Mouse (Mus musculus) embryonic facial prominence, embryonic 10.5 days (tissue): ENCODE data around the gene Spag7. TPM values are rescaled to one million over a fixed set of nuclear protein-coding genes. Genes with fewer than 3 reads are reported as not detected.

Source experiments
- DNase-seq: peaks from one replicate; pipeline ENCODE4 v3.0.0-alpha.2; 2017; ENCODE audit warnings: low spot score
- H3K27ac ChIP-seq: fragments of 300-500 bp; sonication (generic); replicated peaks from 2 replicates; pipeline ENCODE4 v1.5.1; 2016; ENCODE audit warnings: mild to moderate bottlenecking
- H3K27me3 ChIP-seq: fragments of 300-500 bp; sonication (generic); replicated peaks from 2 replicates; pipeline ENCODE4 v1.6.1; 2016; ENCODE audit warnings: low read depth, mild to moderate bottlenecking; ENCODE audit not compliant: poor library complexity, severe bottlenecking
- H3K36me3 ChIP-seq: fragments of 300-500 bp; sonication (generic); replicated peaks from 2 replicates; pipeline ENCODE4 v1.6.1; 2016; ENCODE audit warnings: mild to moderate bottlenecking, moderate library complexity
- H3K4me1 ChIP-seq: fragments of 300-500 bp; sonication (generic); 2 replicates; pipeline ENCODE4 v1.6.1; 2016
- H3K4me3 ChIP-seq: fragments of 300-500 bp; sonication (generic); 2 replicates; pipeline ENCODE4 v1.5.1; 2016; ENCODE audit warnings: mild to moderate bottlenecking, moderate library complexity
- H3K9me3 ChIP-seq: fragments of 300-500 bp; sonication (generic); 2 replicates; pipeline ENCODE4 v1.6.1; 2016; ENCODE audit warnings: mild to moderate bottlenecking
- WGBS: fragments of 180-500 bp; shearing (Covaris S2); methylation state at CpG from one replicate; pipeline ENCODE4 v1.1.7; 2016; 5-methylcytosine and 5-hydroxymethylcytosine counted together
- polyA plus RNA-seq: library from polyadenylated mRNA; unstranded; fragments of >200 nt; fragmentation: Nextera tagmentation; extraction: Ambion mirVana; gene quantifications from 2 replicates; pipeline ENCODE4 v1.2.1, GENCODE M21; 2016

Gene Spag7
- polyA plus RNA-seq = 181 and 185 TPM in 2 replicates

DNA sequence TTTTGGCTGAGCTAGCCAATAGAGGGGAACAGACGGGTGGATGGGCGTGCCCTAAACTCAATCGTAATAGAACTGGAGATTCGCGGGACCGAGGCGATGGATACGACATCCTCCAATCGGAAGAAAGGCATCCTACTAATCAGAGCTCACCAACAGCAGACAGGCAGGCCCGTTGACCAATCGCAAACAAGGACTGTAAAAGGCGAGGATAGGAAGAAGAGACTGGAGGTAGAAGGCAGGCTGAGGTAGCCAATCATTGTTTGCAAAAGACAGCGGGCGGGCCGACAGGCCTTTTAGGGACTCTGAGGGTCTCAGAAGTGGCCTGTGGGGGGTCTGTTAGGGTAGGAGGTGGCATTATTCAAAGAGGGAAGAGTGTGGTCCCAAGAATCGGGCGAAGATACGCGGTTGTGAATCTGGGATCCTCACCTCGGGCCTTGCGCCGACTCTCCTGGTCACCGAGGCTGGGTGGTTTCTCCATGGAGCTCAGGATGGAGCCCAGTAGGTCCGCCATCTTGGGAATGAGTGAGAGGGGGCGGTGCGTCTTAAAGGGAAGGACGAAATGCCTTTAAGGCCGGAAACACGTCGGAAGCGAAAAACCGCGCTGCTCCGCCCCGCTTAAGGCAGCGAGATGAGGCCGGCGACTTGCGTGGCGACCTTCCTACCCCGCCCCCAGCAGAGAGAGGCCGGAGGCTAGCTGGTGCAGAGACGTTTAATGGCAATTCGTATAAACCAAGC lies at the start of gene Spag7:
Gene Spag7 (minus strand): TSS at position 646 of the 735 bp plus-strand sequence.
- Histone ChIP-seq H3K27me3 (no peaks in the 10 kb centered on the region), H3K27ac (peak within 1 kb of the TSS; percentile 95), H3K9me3 (no peaks in the 10 kb centered on the region), H3K4me3 (peak within 1 kb of the TSS; percentile 64), H3K36me3 (peaks cover 54% of the 10 kb centered on the region), H3K4me1 (peaks cover 30% of the 10 kb centered on the region)
- WGBS = under 1% methylated on average over 44 of the region's 44 CpGs
- peak; percentile 96 for DNase-seq

DNA sequence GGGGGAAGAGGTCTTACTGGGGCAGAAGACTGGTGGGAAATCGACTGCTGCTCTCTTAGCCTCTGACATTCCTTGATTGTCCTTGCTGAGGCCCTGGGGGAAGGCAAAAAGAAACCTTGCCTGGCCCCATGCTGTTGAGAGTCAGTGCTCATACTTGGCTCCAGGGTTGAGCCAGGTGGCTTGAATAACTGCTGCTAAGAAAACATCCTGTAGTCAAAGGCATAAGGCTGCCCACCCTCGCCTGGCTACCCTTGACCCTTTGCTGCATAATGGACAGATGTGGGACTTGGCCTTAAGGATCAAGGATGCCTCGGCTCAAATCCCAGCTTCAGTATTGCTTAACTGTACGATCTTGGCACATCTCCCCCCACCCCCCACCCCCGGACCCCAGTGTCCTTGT lies 49.3 kb upstream of the Spag7 start:
- H3K9me3 ChIP-seq = no peaks in the 10 kb centered on the region
- no peak overlapping the region for H3K4me3 ChIP-seq
- no peak overlapping the region for H3K27ac ChIP-seq
- DNase-seq = no peak
- 71% methylated on average over 5 of the region's 5 CpGs for WGBS
- no peaks in the 10 kb centered on the region for H3K27me3 ChIP-seq
- peaks cover 90% of the 10 kb centered on the region for H3K36me3 ChIP-seq
- no peaks in the 10 kb centered on the region for H3K4me1 ChIP-seq

DNA sequence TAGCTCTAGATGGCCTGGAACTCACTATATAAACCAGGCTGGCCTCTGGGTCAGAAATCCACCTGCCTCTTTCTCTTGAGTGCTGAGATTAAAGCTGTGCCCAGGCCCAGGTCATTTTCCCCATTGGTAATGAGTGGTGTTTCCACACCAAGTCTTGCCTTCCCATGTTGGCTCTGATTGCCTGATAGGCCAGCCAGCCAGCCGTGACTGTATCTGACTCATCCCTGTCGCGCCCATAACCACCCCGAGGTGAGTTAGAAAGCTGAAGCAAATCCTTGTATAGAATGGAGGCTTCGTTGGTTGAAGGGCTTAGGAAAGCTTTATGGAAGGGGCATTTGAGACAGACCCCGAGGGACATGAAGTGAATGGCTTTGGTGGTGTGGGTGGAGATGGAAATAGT lies 46.6 kb upstream of the Spag7 start:
- Histone ChIP-seq H3K27me3 (no peaks in the 10 kb centered on the region), H3K4me3 (no peak overlapping the region), H3K27ac (no peak overlapping the region), H3K9me3 (no peaks in the 10 kb centered on the region), H3K4me1 (no peaks in the 10 kb centered on the region), H3K36me3 (peaks cover 90% of the 10 kb centered on the region)
- no peak for DNase-seq
- 91% methylated on average over 6 of the region's 6 CpGs for WGBS

DNA sequence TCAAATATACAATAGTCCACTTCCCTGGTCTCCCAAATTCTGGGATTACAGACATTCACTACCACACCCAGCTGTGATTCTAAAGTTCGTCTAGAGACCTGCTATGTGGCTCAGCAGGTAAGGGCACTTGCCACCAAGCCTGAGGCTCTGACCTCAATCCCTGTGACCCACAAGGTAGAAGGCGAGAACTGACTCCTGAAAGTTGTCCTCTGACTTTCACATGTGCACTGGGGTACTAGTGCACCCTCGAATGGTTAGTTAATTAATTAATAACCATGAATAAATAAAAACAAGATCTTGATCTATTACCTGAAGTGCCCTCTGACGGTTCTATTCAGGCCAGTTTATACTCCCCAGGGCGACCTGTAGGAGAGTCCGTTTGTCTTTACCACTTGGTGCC lies 44.0 kb upstream of the Spag7 start:
- DNase-seq = no peak
- no peaks in the 10 kb centered on the region for H3K27me3 ChIP-seq
- H3K27ac ChIP-seq = no peak overlapping the region
- peaks cover 90% of the 10 kb centered on the region for H3K36me3 ChIP-seq
- H3K9me3 ChIP-seq = no peaks in the 10 kb centered on the region
- 83% methylated on average over 6 of the region's 6 CpGs for WGBS
- no peaks in the 10 kb centered on the region for H3K4me1 ChIP-seq
- no peak overlapping the region for H3K4me3 ChIP-seq

DNA sequence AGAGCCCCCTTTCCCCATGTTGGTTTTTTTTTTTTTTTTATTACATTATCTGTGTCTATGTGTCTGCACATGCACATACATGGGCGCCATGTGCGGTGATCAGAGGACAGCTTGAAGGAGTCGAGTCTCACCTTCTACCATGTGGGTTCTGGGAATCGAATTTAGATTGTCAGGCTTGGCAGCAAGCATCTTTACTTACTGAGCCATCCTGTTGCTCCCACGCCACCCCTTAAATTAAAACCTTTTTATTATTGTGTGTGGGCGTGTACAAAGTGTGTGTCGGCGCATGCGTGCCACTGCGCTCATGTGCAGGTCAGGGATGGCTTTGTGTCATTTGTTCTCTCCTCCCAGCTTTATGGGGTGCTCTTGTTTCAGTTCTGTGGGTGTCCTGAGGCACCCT lies 41.8 kb upstream of the Spag7 start:
- H3K36me3 ChIP-seq = peaks cover 90% of the 10 kb centered on the region

DNA sequence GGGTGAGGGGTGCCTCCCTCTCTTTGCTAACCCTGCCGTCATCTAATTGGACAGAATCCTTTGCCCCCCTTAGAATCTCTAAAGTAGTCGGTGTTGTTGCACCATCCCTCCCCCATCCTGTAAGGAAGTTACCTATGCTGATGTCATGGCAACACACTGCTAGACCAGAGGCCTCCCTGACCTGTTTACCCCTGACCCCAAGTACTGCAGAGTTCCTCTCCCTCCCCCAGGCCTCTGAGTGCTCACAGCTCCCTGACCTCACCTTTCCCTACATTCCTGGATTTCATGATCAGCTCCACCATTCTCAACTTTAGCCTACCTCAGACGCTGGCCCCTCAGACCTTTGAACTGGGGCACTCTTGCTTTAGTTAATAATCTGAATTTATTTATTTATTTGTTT lies 36.9 kb upstream of the Spag7 start:
- 79% methylated on average over 3 of the region's 3 CpGs for whole genome bisulfite sequencing
- Histone ChIP-seq H3K4me1 (peaks cover 18% of the 10 kb centered on the region), H3K9me3 (no peaks in the 10 kb centered on the region), H3K27me3 (no peaks in the 10 kb centered on the region), H3K36me3 (peaks cover 86% of the 10 kb centered on the region), H3K27ac (no peak overlapping the region), H3K4me3 (no peak overlapping the region)
- no peak for DNase-seq

More for the DNA sequence above, 41.8 kb upstream of the Spag7 start:
- DNase-seq = no peak
- no peaks in the 10 kb centered on the region for H3K9me3 ChIP-seq
- no peak overlapping the region for H3K27ac ChIP-seq
- no peaks in the 10 kb centered on the region for H3K4me1 ChIP-seq
- no peak overlapping the region for H3K4me3 ChIP-seq
- WGBS = 93% methylated on average over 10 of the region's 10 CpGs
- no peaks in the 10 kb centered on the region for H3K27me3 ChIP-seq

DNA sequence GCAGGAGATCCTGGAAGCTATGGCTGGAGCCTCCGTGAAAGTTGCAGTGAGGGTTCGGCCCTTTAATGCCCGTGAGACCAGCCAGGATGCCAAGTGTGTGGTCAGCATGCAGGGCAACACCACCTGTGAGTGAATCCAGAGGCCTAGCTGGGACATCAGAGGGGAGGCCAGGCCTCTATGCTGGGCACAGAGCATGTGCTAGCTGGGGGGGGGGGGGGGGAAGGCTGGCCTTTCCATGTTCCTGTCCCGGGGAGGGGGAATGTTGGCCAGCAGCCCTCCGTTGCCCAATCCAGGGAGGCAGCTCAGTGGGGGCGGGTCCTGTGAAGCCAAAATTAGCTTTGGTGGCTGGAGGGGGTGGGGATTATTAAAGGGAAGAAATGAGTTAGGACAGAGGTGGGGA lies 33.6 kb upstream of the Spag7 start:
- 68% methylated on average over 6 of the region's 6 CpGs for WGBS
- DNase-seq = no peak
- peak overlapping the region; percentile 93; the same call in 1 of the 2 replicates for H3K4me3 ChIP-seq
- H3K4me1 ChIP-seq = peaks cover 30% of the 10 kb centered on the region
- no peaks in the 10 kb centered on the region for H3K9me3 ChIP-seq
- no peaks in the 10 kb centered on the region for H3K27me3 ChIP-seq
- peaks cover 53% of the 10 kb centered on the region for H3K36me3 ChIP-seq
- H3K27ac ChIP-seq = no peak overlapping the region

DNA sequence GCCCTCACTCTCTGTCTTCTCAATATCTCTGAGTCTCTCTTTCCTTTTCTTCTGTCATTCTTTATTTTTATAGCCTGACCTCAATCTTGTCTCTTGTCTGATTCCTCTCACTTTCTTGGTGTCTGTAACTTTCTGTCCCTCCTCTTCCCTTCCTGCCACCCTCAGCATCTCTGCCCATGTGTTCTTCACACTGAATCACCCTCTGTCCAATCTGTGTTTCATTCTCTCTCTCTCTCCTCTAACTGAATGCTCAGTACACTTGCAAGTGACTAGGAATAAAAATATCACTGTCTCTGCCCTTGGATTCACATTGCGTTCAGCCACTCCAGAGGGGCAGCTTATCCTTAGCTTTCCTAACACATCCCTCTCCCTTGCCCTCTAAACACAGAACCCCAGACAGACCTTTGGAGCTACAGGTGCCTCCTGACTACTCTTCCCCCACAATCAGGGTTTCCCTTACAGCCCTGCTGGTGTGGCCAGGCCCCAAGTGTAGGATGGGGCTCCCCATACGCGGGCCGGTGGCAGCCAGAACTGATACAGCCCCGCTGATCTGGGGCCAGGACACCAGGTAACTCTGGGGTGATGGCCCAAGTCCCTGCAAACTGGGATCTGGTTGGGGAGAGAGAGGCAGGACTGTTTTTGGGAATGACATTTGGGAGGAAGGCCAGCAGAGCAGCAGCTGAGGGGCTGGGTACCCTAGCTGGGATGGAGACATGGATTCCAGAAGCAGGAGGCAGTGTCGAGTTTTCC lies 32.9 kb upstream of the Spag7 start:
- H3K36me3 ChIP-seq = peaks cover 46% of the 10 kb centered on the region
- no peak overlapping the region for H3K27ac ChIP-seq

DNA sequence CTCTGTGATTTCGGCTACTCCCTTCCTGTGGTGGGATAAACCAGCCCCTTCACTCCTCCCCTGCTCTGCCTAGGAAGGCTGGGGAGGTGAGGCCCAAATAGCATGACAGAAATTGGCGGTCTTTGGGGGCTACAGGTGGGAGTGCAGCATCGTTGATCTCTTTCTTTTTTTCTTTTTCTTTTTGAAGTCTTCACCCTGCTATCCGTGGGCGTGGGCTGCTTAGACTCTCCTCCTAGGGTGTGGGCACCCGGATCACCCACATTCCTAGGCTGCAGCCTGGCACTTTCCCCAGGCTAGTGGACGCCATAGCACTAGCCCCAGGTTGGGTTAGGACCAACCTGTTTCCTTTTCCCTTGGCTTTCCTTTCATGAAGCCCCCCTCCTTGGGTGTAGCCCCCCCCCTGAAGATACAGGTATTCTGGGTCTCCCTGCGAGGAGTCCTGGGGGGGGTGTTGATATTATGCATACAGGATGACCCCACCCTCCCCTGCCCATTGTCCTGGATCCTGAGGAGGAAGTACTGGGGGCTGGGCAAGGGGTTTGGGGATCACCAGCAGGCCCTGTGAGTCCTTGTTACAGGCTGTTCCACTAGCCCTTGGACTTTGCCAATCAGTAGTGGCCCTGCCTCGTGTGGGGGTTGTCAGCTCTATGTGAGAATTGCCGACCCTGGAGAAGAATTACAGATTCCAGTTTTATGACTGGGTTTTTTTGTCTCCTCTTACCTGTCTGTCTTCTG lies 32.2 kb upstream of the Spag7 start:
- H3K27me3 ChIP-seq = no peaks in the 10 kb centered on the region
- 16% methylated on average over 10 of the region's 10 CpGs for WGBS
- H3K9me3 ChIP-seq = no peaks in the 10 kb centered on the region
- H3K27ac ChIP-seq = peak overlapping the region; percentile 95
- peaks cover 30% of the 10 kb centered on the region for H3K4me1 ChIP-seq
- peak overlapping the region; percentile 93 for H3K4me3 ChIP-seq
- DNase-seq = no peak
- peaks cover 39% of the 10 kb centered on the region for H3K36me3 ChIP-seq

More for the DNA sequence above, 32.9 kb upstream of the Spag7 start:
- H3K9me3 ChIP-seq = no peaks in the 10 kb centered on the region
- no peaks in the 10 kb centered on the region for H3K27me3 ChIP-seq
- H3K4me1 ChIP-seq = peaks cover 30% of the 10 kb centered on the region
- peak overlapping the region; percentile 93 for H3K4me3 ChIP-seq
- WGBS = 77% methylated on average over 6 of the region's 6 CpGs
- no peak for DNase-seq

DNA sequence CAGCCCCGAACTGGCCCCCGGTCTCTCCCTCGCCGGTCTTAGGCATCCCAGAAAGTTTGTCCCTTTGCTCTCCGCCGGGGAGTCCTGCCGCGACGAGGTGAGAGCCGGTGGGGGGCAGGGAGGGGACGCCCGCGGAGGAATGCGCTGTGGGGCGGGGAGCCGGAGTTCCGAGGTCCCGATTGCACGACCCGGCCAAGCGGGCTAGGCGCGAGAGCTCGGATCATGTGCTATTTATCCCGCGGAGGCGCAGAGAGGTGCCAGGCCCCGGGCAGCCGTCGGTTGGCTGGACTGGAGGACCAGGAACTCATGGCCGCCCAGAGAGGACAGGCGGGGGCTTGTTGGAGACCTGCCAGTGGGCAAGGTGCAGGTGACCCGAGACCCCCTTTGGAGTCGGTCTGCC lies 31.4 kb upstream of the Spag7 start:
- WGBS = under 1% methylated on average over 34 of the region's 34 CpGs
- H3K9me3 ChIP-seq = no peaks in the 10 kb centered on the region
- peak overlapping the region; percentile 95 for H3K27ac ChIP-seq

DNA sequence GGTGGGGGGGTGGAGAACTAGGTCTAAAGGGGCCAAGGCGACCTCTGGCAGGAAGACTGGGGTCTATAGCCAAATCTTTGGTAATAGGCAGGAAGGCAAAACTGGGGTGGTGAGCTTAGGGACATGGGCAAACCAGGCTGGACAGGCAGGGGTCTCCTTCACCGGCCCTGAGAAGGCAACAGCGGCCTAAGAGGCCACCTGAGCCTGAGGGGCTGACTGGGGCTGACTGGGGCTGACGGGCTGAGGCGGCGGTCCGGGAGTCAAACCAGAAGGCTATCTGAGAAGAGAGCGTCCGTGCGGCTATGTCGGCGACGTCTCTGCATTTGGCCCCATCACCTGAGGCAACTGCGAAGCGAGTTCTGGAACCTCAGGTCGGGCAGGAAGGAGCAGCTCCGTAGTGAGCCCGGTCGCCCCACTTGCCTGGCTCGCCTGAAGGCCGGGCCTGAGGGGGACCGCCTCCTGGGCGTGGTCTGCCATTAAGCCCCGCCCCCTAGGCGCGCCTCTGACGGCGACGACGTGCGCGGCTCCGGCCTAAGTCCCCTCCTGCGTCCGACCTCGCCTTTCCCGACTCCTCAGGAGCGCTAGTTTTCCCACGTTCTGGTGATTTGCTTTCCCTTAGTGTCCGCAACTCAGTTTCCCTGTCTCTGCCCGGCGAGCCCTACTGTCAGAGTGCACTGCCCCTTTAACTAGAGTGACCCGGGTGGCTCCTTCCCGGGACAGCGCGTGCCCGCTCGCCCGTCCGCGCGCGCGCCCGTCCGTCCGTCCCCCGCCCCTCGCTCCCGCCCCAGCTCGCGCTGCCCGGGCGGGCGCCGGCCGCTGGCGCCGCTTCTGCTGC lies 30.7 kb upstream of the Spag7 start, which contains the start of the genes Inca1 and Kif1c:
Gene Inca1 (minus strand): TSS at position 434 of the 835 bp plus-strand sequence.
Gene Kif1c (plus strand): TSS at position 827 of the 835 bp plus-strand sequence.
- H3K27ac ChIP-seq = peak within 1 kb of the TSS; percentile 95
- peak; percentile 94 for DNase-seq
- H3K4me3 ChIP-seq = peak within 1 kb of the TSS; percentile 93
- H3K27me3 ChIP-seq = no peaks in the 10 kb centered on the region
- H3K4me1 ChIP-seq = peaks cover 30% of the 10 kb centered on the region
- no peaks in the 10 kb centered on the region for H3K9me3 ChIP-seq
- peaks cover 24% of the 10 kb centered on the region for H3K36me3 ChIP-seq
- 1% methylated on average over 69 of the region's 69 CpGs for WGBS

More for the DNA sequence above, 31.4 kb upstream of the Spag7 start:
- Histone ChIP-seq H3K27me3 (no peaks in the 10 kb centered on the region), H3K4me3 (peak overlapping the region; percentile 93), H3K36me3 (peaks cover 31% of the 10 kb centered on the region), H3K4me1 (peaks cover 30% of the 10 kb centered on the region)
- DNase-seq = peak; percentile 72
